Mouse (Mus musculus): ENCODE measurements at regions not wholly inside any gene's neighbourhood (a gene's known extent, or its start where the extent isn't known, plus 50 kb on each side); places are given as distances from the start of the nearest gene placed in this dataset.

DNA sequence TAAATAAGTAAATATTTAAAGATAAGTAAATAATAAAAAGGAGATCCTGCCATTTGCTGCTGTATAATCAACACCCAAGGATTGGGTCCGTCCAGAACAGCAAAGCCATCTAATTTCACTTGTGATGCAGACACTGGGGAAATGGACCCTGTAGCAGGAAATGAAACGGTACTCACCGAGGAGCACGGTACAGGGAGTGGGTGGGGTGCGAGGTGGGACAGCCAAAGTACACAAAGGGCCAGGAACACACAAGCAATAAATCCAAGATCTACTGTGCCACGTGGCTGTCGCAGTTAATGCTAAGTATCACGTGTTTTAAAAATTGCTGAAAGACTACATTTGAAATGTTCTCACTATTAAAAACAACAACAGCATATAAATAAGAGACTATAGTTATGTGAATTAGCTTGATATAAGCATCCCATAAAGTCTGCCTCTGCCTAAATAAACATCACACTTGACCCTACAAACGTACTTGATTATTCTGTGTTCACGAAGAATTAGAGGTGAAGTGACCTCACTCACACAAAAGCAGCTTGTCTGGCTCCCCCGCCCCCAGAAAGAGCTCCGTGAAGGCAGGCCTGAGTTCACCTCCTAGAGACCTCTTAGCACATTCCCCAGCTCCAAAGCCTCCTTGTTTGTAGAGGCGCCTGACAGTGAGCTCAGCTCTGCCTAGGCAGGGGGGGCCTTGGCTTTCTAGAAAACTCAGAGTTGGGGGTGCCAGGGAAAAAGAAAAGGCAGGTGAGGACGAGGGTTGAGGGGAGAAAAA is 101.1 kb downstream of the Banf2 start:
- no peak for TF ChIP-seq CTCF (IDR thresholded peaks at IDR 0.05; ENCODE audit: low read depth)
- TF ChIP-seq EP300 (IDR thresholded peaks at IDR 0.05; ENCODE audit: low read depth): no peak

All from liver, postnatal 0 days (tissue).